Mouse (Mus musculus) stomach, embryonic 15.5 days (tissue): Measurements from ENCODE around the gene Terb2. TPM values are rescaled to one million over a fixed set of nuclear protein-coding genes. Genes with fewer than 3 reads are reported as not detected.
"Not testable (repeated sequence)": the region's sequence is repeated elsewhere in the genome, so short reads cannot be mapped to it uniquely, and the experiment has no call there.

Experiments
- ATAC-seq: fragments of 200-750 bp; cut with Nextera tagmentation; 2 replicates; pipeline ENCODE4 v1.8.0; 2017; ENCODE audit warnings: low read depth, moderate number of reproducible peaks, moderate TSS enrichment; ENCODE audit not compliant: insufficient read depth, low FRiP score
- H3K27ac ChIP-seq: fragments of 300-500 bp; sonication (generic); 2 replicates; pipeline ENCODE4 v1.5.1; 2015; ENCODE audit warnings: mild to moderate bottlenecking, inconsistent platforms
- H3K27me3 ChIP-seq: fragments of 300-500 bp; sonication (generic); replicated peaks from 2 replicates; pipeline ENCODE4 v1.6.1; 2015; ENCODE audit warnings: inconsistent platforms
- H3K36me3 ChIP-seq: fragments of 300-500 bp; sonication (generic); 2 replicates; pipeline ENCODE4 v1.6.1; 2015; ENCODE audit warnings: inconsistent platforms
- H3K4me1 ChIP-seq: fragments of 300-500 bp; sonication (generic); 2 replicates; pipeline ENCODE4 v1.6.1; 2015; ENCODE audit warnings: inconsistent platforms
- H3K4me2 ChIP-seq: fragments of 300-500 bp; sonication (generic); 2 replicates; pipeline ENCODE4 v1.6.1; 2015; ENCODE audit warnings: mild to moderate bottlenecking, inconsistent platforms
- H3K4me3 ChIP-seq: fragments of 300-500 bp; sonication (generic); replicated peaks from 2 replicates; pipeline ENCODE4 v1.5.1; 2015; ENCODE audit warnings: inconsistent platforms
- H3K9ac ChIP-seq: fragments of 300-500 bp; sonication (generic); 2 replicates; pipeline ENCODE4 v1.6.1; 2015; ENCODE audit warnings: inconsistent platforms
- H3K9me3 ChIP-seq: fragments of 300-500 bp; sonication (generic); 2 replicates; pipeline ENCODE4 v1.6.1; 2016; ENCODE audit warnings: inconsistent platforms
- WGBS: fragments of 180-500 bp; shearing (Covaris S2); methylation state at CpG from one replicate; pipeline ENCODE4 v1.1.7; 2015; 5-methylcytosine and 5-hydroxymethylcytosine counted together
- polyA plus RNA-seq: library from polyadenylated mRNA; unstranded; fragments of >200 nt; fragmentation: Nextera tagmentation; extraction: Ambion mirVana; gene quantifications from 2 replicates; pipeline ENCODE4 v1.2.1, GENCODE M21; 2015

Terb2 gene
- polyA plus RNA-seq, 1 experiment from 2014 or later: not detected

DNA sequence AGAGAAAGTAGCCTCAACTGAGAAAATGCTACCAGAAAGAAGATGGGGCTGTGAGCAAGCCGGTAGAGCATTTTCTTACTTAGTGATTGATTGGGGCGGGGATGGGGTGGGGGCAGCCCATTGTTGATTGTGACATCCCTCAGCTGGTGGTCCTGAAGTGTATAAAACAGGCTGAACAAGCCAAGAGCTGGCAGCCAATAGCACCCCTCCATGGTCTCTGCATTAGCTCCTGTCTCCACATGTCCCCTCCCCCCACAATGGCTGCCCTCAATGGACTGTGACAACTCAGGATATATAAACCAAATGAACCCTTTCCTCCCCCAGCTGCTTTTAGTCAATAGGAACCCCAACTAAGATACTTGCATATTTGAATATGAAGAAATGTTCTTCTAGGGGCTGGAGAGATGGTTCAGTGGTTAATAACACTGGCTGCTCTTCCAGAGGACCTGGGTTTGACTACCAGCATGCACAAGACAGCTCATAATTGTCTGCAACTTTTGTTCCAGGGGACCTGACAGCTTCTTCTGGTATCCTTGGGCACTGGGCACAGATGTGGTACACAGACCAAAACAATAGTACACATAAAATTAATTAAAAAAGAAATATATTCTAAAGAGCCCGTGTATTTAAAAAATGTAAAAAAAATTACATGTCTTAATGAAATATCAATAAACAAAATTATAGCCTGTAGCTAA, 24.6 kb downstream of the Terb2 start:
- H3K4me1 ChIP-seq: 0 out of 2 replicates have a peak, but pooled peaks cover 3% of the 10 kb centered on the region
- H3K4me3 ChIP-seq: no peak overlapping the region
- H3K36me3 ChIP-seq: no peaks in the 10 kb centered on the region
- WGBS: 56% methylated on average over 3 of the region's 3 CpGs
- no peak for ATAC-seq
- H3K9me3 ChIP-seq: no peaks in the 10 kb centered on the region
- no peak overlapping the region for H3K9ac ChIP-seq
- no peak overlapping the region for H3K4me2 ChIP-seq
- H3K27me3 ChIP-seq: no peaks in the 10 kb centered on the region
- H3K27ac ChIP-seq: no peak overlapping the region

DNA sequence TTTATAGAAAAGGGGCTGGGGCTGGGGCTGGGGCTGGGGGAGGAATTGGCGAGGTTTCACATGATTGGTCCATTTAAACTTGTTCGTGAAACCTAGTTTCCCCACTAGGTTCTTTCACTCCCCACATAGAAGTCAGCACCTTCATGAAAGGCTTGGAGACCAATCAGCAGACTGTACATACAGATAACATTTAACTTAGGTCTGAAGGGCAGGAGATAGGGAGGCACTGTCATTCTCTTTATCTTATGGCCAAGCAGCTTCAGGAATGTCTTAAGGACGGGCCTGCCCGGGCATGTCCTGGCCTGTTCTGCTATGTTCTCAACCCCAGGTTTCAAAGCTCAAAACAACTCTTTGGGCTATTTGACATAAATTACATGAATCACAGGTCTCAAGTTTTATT, 31.0 kb downstream of the Terb2 start:
- WGBS: 83% methylated on average over 4 of the region's 4 CpGs

GRCm38 (mm10) chr2:122218234-122218633, 32.2 kb downstream of the Terb2 start:
- Histone ChIP-seq H3K9ac (no peak overlapping the region), H3K36me3 (no peaks in the 10 kb centered on the region), H3K4me3 (no peak overlapping the region), H3K9me3 (no peaks in the 10 kb centered on the region), H3K4me2 (no peak overlapping the region), H3K27ac (no peak overlapping the region), H3K27me3 (no peaks in the 10 kb centered on the region), H3K4me1 (no peaks in the 10 kb centered on the region)
- WGBS: 79% methylated on average over 2 of the region's 2 CpGs
- no peak for ATAC-seq

More for the DNA sequence above, 31.0 kb downstream of the Terb2 start:
- not testable (repeated sequence) for H3K27me3 ChIP-seq, H3K36me3 ChIP-seq, H3K4me3 ChIP-seq, H3K9ac ChIP-seq, H3K4me1 ChIP-seq, H3K9me3 ChIP-seq, ATAC-seq, H3K4me2 ChIP-seq, H3K27ac ChIP-seq

DNA sequence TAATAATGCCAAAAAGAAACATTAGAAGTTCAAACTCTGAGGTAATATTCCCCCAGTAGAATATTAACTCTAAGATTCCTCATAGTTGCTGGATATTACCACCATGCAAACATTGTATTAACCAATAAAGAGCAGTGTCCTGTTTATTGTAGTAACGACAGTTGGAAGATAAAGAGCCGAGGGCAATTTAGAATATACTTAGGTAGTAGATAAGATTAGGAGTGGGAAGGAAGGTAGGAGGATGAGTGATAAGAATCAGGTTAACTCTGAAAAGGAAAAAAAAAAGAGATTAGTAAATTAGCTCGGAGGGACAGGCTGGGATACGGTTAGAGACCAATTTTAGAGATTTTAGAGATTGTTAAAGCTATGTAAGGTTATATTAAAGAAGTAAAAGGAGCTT, 35.3 kb downstream of the Terb2 start:
- H3K9me3 ChIP-seq: no peaks in the 10 kb centered on the region
- no peak overlapping the region for H3K4me2 ChIP-seq
- H3K9ac ChIP-seq: no peak overlapping the region
- H3K4me1 ChIP-seq: no peaks in the 10 kb centered on the region
- whole genome bisulfite sequencing: 33% methylated on average over 4 of the region's 4 CpGs
- no peaks in the 10 kb centered on the region for H3K36me3 ChIP-seq
- ATAC-seq: no peak
- no peak overlapping the region for H3K27ac ChIP-seq
- no peak overlapping the region for H3K4me3 ChIP-seq
- no peaks in the 10 kb centered on the region for H3K27me3 ChIP-seq

- no peak; the same call in 1 of the 2 replicates for ATAC-seq
- no peaks in the 10 kb centered on the region for H3K9me3 ChIP-seq
Observed at GRCm38 (mm10) chr2:122221798-122222197, 35.7 kb downstream of the Terb2 start.

DNA sequence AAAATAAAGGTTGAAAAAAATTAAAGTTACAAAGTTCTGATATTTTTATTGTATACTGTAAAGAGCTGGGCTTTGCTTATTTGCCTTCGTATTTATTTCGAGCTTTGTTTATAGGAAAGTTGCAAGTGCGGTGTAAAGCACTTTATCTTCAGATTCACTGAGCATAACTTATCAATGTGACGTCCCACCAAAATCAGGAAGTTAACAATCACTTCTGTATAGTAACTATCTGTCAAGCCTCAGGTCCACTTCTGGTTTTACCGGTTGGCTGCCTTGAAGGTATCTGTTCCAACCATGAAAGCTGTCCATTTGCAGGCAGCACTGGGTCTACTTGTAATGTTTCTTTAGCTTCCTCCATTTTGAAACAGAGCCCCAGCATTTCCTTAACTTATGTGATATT, 36.2 kb downstream of the Terb2 start:
- no peak overlapping the region for H3K27ac ChIP-seq
- H3K9ac ChIP-seq: no peak overlapping the region
- no peak for ATAC-seq
- no peaks in the 10 kb centered on the region for H3K27me3 ChIP-seq
- H3K9me3 ChIP-seq: no peaks in the 10 kb centered on the region
- no peaks in the 10 kb centered on the region for H3K36me3 ChIP-seq
- 54% methylated on average over 5 of the region's 5 CpGs for WGBS
- H3K4me2 ChIP-seq: no peak overlapping the region
- no peak overlapping the region for H3K4me3 ChIP-seq
- H3K4me1 ChIP-seq: no peaks in the 10 kb centered on the region

More at GRCm38 (mm10) chr2:122221798-122222197, 35.7 kb downstream of the Terb2 start:
- no peak overlapping the region for H3K4me3 ChIP-seq
- WGBS: 26% methylated on average over 5 of the region's 5 CpGs
- no peaks in the 10 kb centered on the region for H3K4me1 ChIP-seq
- H3K27ac ChIP-seq: no peak overlapping the region
- H3K4me2 ChIP-seq: no peak overlapping the region
- no peak overlapping the region for H3K9ac ChIP-seq
- H3K27me3 ChIP-seq: no peaks in the 10 kb centered on the region
- no peaks in the 10 kb centered on the region for H3K36me3 ChIP-seq

- H3K9ac ChIP-seq: no peak overlapping the region
- H3K9me3 ChIP-seq: no peaks in the 10 kb centered on the region
- no peaks in the 10 kb centered on the region for H3K27me3 ChIP-seq
- H3K27ac ChIP-seq: no peak overlapping the region
- H3K36me3 ChIP-seq: no peaks in the 10 kb centered on the region
- no peak for ATAC-seq
- no peak overlapping the region for H3K4me2 ChIP-seq
- no peak overlapping the region for H3K4me3 ChIP-seq
- no peaks in the 10 kb centered on the region for H3K4me1 ChIP-seq
Observed at GRCm38 (mm10) chr2:122223654-122224053, 37.6 kb downstream of the Terb2 start.

GRCm38 (mm10) chr2:122230395-122230794, 44.3 kb downstream of the Terb2 start:
- no peak overlapping the region for H3K27ac ChIP-seq
- WGBS: 83% methylated on average over 6 of the region's 6 CpGs
- no peak for ATAC-seq

GRCm38 (mm10) chr2:122231616-122232015, 45.5 kb downstream of the Terb2 start:
- no peak overlapping the region for H3K4me3 ChIP-seq
- no peak overlapping the region for H3K4me2 ChIP-seq
- 83% methylated on average over 9 of the region's 9 CpGs for WGBS
- H3K36me3 ChIP-seq: no peaks in the 10 kb centered on the region
- no peaks in the 10 kb centered on the region for H3K9me3 ChIP-seq
- H3K27me3 ChIP-seq: no peaks in the 10 kb centered on the region
- no peak overlapping the region; the same call in 1 of the 2 replicates for H3K27ac ChIP-seq
- H3K9ac ChIP-seq: no peak overlapping the region
- H3K4me1 ChIP-seq: no peaks in the 10 kb centered on the region
- no peak for ATAC-seq

More at GRCm38 (mm10) chr2:122230395-122230794, 44.3 kb downstream of the Terb2 start:
- no peak overlapping the region for H3K4me2 ChIP-seq
- H3K27me3 ChIP-seq: no peaks in the 10 kb centered on the region
- H3K36me3 ChIP-seq: no peaks in the 10 kb centered on the region
- no peak overlapping the region for H3K9ac ChIP-seq
- no peaks in the 10 kb centered on the region for H3K4me1 ChIP-seq
- no peaks in the 10 kb centered on the region for H3K9me3 ChIP-seq
- no peak overlapping the region for H3K4me3 ChIP-seq

GRCm38 (mm10) chr2:122233341-122233740, 47.3 kb downstream of the Terb2 start:
- Histone ChIP-seq H3K27ac (no peak overlapping the region), H3K4me1 (no peaks in the 10 kb centered on the region), H3K9ac (no peak overlapping the region), H3K27me3 (no peaks in the 10 kb centered on the region), H3K9me3 (no peaks in the 10 kb centered on the region), H3K4me3 (no peak overlapping the region), H3K4me2 (peak overlapping the region; percentile 90; the same call in 1 of the 2 replicates), H3K36me3 (no peaks in the 10 kb centered on the region)
- 63% methylated on average over 5 of the region's 5 CpGs for WGBS
- ATAC-seq: no peak

DNA sequence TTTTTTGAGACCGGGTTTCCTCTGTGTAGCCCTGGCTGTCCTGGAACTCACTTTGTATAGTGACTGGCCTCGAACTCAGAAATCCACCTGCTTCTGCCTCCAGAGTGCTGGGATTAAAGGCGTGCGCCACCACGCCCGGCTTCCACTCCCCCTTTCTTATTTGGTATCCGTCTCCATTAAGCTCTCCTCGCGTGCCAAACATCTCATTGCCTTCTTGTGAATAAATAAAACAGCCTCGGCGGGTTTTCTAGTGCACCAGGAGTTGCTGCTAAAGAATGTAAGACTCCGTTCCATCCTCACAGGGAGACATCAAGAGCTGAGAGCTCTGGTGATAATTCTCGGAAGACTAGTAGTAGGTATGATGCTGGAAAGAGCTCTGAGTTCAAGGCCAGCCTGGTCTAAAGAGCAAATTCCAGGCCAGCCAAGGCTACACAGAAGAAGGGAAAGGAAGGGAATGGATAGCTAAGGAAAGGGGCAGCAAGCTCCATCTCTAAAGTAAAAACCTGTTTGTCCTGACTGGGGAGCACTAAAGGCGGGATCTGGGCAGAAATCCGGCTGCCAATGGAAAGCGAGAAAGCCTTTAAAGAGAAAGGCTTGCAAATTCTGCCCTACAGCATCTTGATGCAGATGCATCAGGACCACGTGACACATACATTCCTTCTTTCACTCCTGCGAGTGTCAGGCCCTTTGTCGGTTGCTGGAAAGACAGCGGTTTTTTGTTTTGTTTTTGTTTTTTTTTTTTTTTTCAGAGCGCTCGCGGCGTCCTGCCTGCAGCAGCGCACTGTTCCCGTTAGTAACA, 47.9 kb downstream of the Terb2 start:
- H3K4me2 ChIP-seq: peak overlapping the region; percentile 90
- peak overlapping the region; percentile 38 for H3K27ac ChIP-seq
- H3K4me1 ChIP-seq: no peaks in the 10 kb centered on the region
- peak overlapping the region; percentile 66 for H3K4me3 ChIP-seq
- WGBS: 7% methylated on average over 26 of the region's 26 CpGs
- no peak for ATAC-seq
- no peaks in the 10 kb centered on the region for H3K9me3 ChIP-seq
- H3K9ac ChIP-seq: peak overlapping the region; percentile 24; the same call in 1 of the 2 replicates
- no peaks in the 10 kb centered on the region for H3K27me3 ChIP-seq
- no peaks in the 10 kb centered on the region for H3K36me3 ChIP-seq

DNA sequence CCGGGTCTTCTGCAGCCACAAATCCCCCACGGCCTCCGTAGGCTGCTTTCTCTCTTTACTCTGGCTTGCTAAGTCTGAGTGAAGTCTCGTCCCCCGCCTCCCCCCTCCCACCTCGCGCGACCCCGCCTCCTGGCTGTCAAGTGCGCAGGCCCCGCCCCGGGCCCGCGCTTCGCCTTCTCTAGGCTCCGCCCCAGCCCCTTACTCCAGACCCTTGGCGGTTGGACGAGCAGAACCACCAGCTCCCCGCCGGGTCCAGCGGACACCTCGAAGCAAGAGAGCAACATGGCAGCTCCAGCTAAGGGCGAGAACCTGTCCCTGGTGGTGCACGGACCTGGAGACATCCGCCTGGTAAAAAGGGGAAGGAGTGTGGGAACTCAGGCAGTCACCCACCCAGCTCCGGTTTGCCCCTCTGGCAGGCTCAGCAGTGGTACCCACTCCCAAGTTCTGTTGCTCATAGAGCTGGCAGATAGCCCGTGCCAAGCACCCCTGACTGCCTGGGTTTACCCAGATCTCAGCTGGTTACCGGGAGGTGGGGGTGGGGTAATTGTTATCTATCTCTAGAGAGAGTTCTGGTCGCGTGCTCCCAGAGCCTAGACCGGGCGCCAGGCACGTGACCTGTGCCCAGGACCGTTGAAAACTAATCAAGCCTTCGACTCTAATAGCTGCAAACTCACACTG, 48.7 kb downstream of the Terb2 start, which contains the start of gene Sord:
Gene Sord (plus strand): TSS at position 139 of the 678 bp plus-strand sequence.
- H3K27ac ChIP-seq: peak within 1 kb of the TSS; percentile 44
- H3K4me2 ChIP-seq: peak within 1 kb of the TSS; percentile 90
- peak within 1 kb of the TSS; percentile 66 for H3K4me3 ChIP-seq
- H3K36me3 ChIP-seq: no peaks in the 10 kb centered on the region
- no peaks in the 10 kb centered on the region for H3K4me1 ChIP-seq
- WGBS: 1% methylated on average over 35 of the region's 35 CpGs
- H3K9me3 ChIP-seq: no peaks in the 10 kb centered on the region
- peak within 1 kb of the TSS; percentile 24; the same call in 1 of the 2 replicates for H3K9ac ChIP-seq
- no peaks in the 10 kb centered on the region for H3K27me3 ChIP-seq
- ATAC-seq: peak; percentile 88
